Mouse (Mus musculus): ENCODE measurements around the gene Sgcd. TPM values are rescaled to one million over a fixed set of nuclear protein-coding genes. Genes with fewer than 3 reads are reported as not detected.

Gene Sgcd
- polyA plus RNA-seq, 1 experiment from 2014 or later = 3.1 TPM

GRCm38 (mm10) chr11:47952366-47952765 is 36.4 kb downstream of the Sgcd start:
- H3K27me3 ChIP-seq (ENCODE audit: control insufficient read depth, insufficient read depth, low read length) = no peaks in the 10 kb centered on the region
- 81% methylated on average over 4 of the region's 4 CpGs for WGBS

DNA sequence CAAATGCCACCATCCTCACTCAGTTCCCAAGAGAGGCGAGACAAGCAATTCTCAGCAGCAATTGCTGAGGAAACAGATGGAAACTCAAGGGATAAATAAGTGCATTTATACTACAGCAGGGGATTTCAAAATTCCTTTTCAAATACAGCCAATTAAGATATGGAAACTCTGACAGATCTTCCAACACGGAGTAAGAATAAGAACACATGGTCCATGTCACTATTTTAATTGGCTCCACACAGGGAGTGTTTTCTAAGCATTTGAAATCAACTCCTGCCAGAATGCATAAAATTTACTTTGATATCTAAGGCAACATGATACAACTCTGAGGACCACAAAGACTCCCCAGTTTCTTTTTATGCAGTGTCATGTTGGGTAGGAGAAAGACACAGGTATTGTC is 49.0 kb downstream of the Sgcd start:
- H3K4me3 ChIP-seq (ENCODE audit: low read length) = no peak overlapping the region
- no peaks in the 10 kb centered on the region for H3K36me3 ChIP-seq (ENCODE audit: control insufficient read depth, insufficient read depth, low read length)
- no peaks in the 10 kb centered on the region for H3K27me3 ChIP-seq (ENCODE audit: control insufficient read depth, insufficient read depth, low read length)
- 68% methylated on average over 2 of the region's 2 CpGs for WGBS
- ATAC-seq (ENCODE audit: low FRiP score, low TSS enrichment) = no peak
- H3K9ac ChIP-seq (ENCODE audit: low read depth, low read length) = no peak overlapping the region
- no peak overlapping the region for H3K27ac ChIP-seq (ENCODE audit: low read depth, low read length)
- H3K9me3 ChIP-seq (ENCODE audit: control insufficient read depth, low read length) = no peaks in the 10 kb centered on the region
- H3K4me2 ChIP-seq (replicated peaks; ENCODE audit: low read depth, low read length) = no peak overlapping the region
- no peaks in the 10 kb centered on the region for H3K4me1 ChIP-seq (ENCODE audit: control insufficient read depth, insufficient read depth, low read length)

More at GRCm38 (mm10) chr11:47952366-47952765, 36.4 kb downstream of the Sgcd start:
- Histone ChIP-seq H3K4me3 (ENCODE audit: low read length) (no peak overlapping the region), H3K9ac (ENCODE audit: low read depth, low read length) (no peak overlapping the region), H3K4me2 (replicated peaks; ENCODE audit: low read depth, low read length) (no peak overlapping the region), H3K9me3 (ENCODE audit: control insufficient read depth, low read length) (no peaks in the 10 kb centered on the region), H3K4me1 (ENCODE audit: control insufficient read depth, insufficient read depth, low read length) (no peaks in the 10 kb centered on the region), H3K27ac (ENCODE audit: low read depth, low read length) (no peak overlapping the region), H3K36me3 (ENCODE audit: control insufficient read depth, insufficient read depth, low read length) (no peaks in the 10 kb centered on the region)
- no peak for ATAC-seq (ENCODE audit: low FRiP score, low TSS enrichment)

DNA sequence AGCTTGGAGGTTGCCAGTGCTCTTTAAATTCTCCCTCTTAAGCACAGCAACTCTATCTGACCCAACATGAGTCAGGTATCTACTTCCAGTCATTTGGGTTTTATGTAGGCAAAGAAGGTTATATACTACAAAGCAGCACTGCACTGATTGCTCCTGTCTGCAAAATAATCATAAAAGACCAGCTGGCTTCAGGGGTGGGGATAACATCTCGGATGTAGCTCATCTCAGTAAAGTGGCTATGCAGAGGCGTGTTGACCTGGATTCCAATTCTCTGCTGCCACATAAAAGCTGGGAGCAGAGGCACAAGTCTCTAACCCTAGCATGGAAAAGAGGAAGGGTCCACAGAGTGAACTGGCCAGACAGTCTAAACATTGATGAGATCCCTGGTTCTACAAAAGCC is 71.2 kb downstream of the Sgcd start:
- 72% methylated on average over 2 of the region's 2 CpGs for WGBS
- Histone ChIP-seq H3K36me3 (ENCODE audit: control insufficient read depth, insufficient read depth, low read length) (no peaks in the 10 kb centered on the region), H3K27me3 (ENCODE audit: control insufficient read depth, insufficient read depth, low read length) (no peaks in the 10 kb centered on the region), H3K27ac (ENCODE audit: low read depth, low read length) (no peak overlapping the region), H3K9ac (ENCODE audit: low read depth, low read length) (no peak overlapping the region), H3K4me2 (replicated peaks; ENCODE audit: low read depth, low read length) (no peak overlapping the region), H3K4me1 (ENCODE audit: control insufficient read depth, insufficient read depth, low read length) (no peaks in the 10 kb centered on the region), H3K9me3 (ENCODE audit: control insufficient read depth, low read length) (no peaks in the 10 kb centered on the region), H3K4me3 (ENCODE audit: low read length) (no peak overlapping the region)
- no peak for ATAC-seq (ENCODE audit: low FRiP score, low TSS enrichment)

DNA sequence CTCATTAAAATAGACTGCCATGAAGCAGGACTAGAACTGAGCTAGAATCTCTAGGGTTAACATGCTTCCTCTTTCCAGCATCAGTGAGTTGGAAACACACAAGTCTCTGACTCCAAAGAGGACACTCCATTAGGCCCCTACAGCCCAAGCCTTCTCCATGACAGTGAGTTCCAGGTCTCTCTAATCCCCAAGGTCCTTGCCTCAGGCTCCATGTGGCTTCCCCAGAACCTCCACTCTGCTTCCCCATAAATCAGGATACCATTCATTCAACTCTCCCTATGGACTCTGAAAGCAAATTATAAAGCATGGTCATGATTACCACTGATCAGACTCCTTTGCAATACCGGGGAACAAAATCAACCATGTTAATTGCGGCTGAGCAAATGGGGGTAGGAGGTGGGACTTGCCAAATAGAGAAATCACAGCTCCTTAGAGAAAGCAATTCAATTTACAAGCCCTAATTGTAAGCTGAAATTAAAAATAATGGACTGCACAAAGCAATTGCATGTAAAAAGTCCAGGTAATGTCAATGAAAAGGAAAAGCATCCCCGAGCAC is 97.1 kb downstream of the Sgcd start:
- no peak overlapping the region for H3K4me3 ChIP-seq (ENCODE audit: low read length)
- H3K4me2 ChIP-seq (replicated peaks; ENCODE audit: low read depth, low read length) = no peak overlapping the region
- H3K27ac ChIP-seq (ENCODE audit: low read depth, low read length) = no peak overlapping the region
- no peaks in the 10 kb centered on the region for H3K27me3 ChIP-seq (ENCODE audit: control insufficient read depth, insufficient read depth, low read length)
- 93% methylated on average over 3 of the region's 3 CpGs for WGBS
- H3K36me3 ChIP-seq (ENCODE audit: control insufficient read depth, insufficient read depth, low read length) = no peaks in the 10 kb centered on the region
- no peaks in the 10 kb centered on the region for H3K4me1 ChIP-seq (ENCODE audit: control insufficient read depth, insufficient read depth, low read length)
- ATAC-seq (ENCODE audit: low FRiP score, low TSS enrichment) = no peak
- no peak overlapping the region for H3K9ac ChIP-seq (ENCODE audit: low read depth, low read length)
- no peaks in the 10 kb centered on the region for H3K9me3 ChIP-seq (ENCODE audit: control insufficient read depth, low read length)

DNA sequence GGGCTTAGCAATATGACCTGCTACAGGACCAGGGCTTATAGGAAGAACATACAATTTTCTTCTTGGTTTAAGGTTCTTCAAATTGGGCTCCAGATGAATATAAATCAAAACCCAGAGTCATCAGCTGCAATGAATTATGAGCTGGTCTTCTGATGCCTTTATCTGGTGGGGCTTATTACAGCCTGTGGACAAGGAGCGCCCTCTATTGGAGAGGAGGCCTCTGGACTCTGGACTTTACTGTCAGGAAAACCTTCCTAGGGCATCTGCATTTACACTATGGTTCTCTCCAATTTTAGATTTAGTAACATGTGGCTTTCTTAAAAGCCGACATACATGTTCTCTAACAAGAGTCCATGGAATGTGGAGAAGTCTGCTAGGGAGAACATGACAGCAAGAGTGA is 98.5 kb downstream of the Sgcd start:
- H3K27me3 ChIP-seq (ENCODE audit: control insufficient read depth, insufficient read depth, low read length) = no peaks in the 10 kb centered on the region
- H3K4me1 ChIP-seq (ENCODE audit: control insufficient read depth, insufficient read depth, low read length) = no peaks in the 10 kb centered on the region
- no peak overlapping the region for H3K4me2 ChIP-seq (replicated peaks; ENCODE audit: low read depth, low read length)
- 56% methylated on average over 2 of the region's 2 CpGs for WGBS
- no peak overlapping the region for H3K27ac ChIP-seq (ENCODE audit: low read depth, low read length)
- H3K4me3 ChIP-seq (ENCODE audit: low read length) = no peak overlapping the region
- H3K9me3 ChIP-seq (ENCODE audit: control insufficient read depth, low read length) = no peaks in the 10 kb centered on the region
- H3K36me3 ChIP-seq (ENCODE audit: control insufficient read depth, insufficient read depth, low read length) = no peaks in the 10 kb centered on the region
- H3K9ac ChIP-seq (ENCODE audit: low read depth, low read length) = no peak overlapping the region
- ATAC-seq (ENCODE audit: low FRiP score, low TSS enrichment) = no peak

DNA sequence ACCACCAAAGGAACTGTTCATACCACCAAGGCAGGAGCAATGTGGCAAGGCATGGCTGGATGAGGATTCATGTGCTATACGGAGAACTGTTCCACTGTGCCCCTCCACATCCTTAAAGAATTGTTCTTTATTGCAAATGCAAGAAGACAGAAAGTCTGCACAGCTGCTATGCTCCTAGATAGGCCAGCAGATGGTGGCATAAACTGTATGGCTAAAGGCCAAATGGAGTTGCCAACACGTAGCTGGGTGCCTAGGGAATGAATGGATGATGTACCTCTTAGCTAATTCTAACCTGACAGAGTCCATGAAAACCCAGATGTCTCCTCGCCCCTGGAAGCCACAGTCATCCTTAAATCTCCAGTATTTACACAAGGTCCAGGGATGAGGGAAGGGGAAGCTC is 103.5 kb downstream of the Sgcd start:
- Histone ChIP-seq H3K4me2 (replicated peaks; ENCODE audit: low read depth, low read length) (no peak overlapping the region), H3K4me1 (ENCODE audit: control insufficient read depth, insufficient read depth, low read length) (no peaks in the 10 kb centered on the region), H3K27ac (ENCODE audit: low read depth, low read length) (no peak overlapping the region), H3K9ac (ENCODE audit: low read depth, low read length) (no peak overlapping the region), H3K36me3 (ENCODE audit: control insufficient read depth, insufficient read depth, low read length) (no peaks in the 10 kb centered on the region), H3K9me3 (ENCODE audit: control insufficient read depth, low read length) (no peaks in the 10 kb centered on the region), H3K4me3 (ENCODE audit: low read length) (no peak overlapping the region), H3K27me3 (ENCODE audit: control insufficient read depth, insufficient read depth, low read length) (no peaks in the 10 kb centered on the region)
- ATAC-seq (ENCODE audit: low FRiP score, low TSS enrichment) = no peak
- WGBS = 64% methylated on average over 3 of the region's 3 CpGs

DNA sequence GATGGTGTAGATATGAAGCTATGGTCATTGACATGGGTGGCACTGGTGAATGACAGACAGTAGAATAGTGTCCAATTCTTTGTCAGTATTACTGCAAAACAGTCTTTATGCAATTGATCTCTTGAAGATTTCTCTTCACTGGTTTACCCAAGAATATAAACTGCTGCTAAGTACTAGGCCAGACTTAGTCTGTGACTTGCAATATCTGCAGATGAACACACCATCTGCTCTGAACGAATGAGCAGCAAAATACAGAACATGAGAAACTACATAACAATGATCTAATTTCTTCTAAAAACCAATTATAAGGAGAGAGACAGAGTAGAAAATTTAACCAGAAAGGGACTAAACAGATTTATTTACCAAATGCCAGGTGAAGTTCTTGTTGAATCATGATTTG is 105.2 kb downstream of the Sgcd start:
- H3K9ac ChIP-seq (ENCODE audit: low read depth, low read length) = no peak overlapping the region
- no peaks in the 10 kb centered on the region for H3K4me1 ChIP-seq (ENCODE audit: control insufficient read depth, insufficient read depth, low read length)
- H3K27me3 ChIP-seq (ENCODE audit: control insufficient read depth, insufficient read depth, low read length) = no peaks in the 10 kb centered on the region
- no peak for ATAC-seq (ENCODE audit: low FRiP score, low TSS enrichment)
- H3K27ac ChIP-seq (ENCODE audit: low read depth, low read length) = no peak overlapping the region
- no peaks in the 10 kb centered on the region for H3K36me3 ChIP-seq (ENCODE audit: control insufficient read depth, insufficient read depth, low read length)
- H3K9me3 ChIP-seq (ENCODE audit: control insufficient read depth, low read length) = no peaks in the 10 kb centered on the region
- 88% methylated on average over 1 of the region's 1 CpGs for WGBS
- no peak overlapping the region for H3K4me2 ChIP-seq (replicated peaks; ENCODE audit: low read depth, low read length)
- H3K4me3 ChIP-seq (ENCODE audit: low read length) = no peak overlapping the region

DNA sequence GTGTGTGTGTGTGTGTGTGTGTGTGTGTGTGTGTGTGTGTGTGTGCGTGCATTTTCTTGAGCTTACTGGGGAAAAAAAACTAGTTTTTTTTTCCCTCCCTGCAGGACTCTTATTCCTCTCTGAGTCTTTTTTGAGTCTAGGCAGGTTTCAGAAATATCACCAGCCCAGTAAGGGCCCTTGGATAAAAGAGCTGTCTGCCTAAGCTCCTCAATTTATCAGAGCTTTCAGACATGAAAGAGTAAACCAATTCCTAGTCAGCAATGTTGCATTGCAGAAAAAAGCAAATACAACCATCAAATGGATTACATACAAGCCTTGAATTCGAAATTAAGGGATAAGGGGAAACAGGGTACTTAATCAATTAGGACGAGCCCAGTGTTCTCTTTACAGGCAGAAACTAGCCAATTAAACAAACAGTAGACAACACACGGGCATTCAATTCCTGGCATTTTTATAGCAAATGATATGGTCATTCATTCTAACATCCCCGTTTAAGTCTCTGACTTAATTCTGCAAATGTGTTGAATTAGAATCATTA is 112.1 kb downstream of the Sgcd start:
- no peak overlapping the region for H3K4me2 ChIP-seq (replicated peaks; ENCODE audit: low read depth, low read length)
- no peak overlapping the region for H3K4me3 ChIP-seq (ENCODE audit: low read length)
- no peaks in the 10 kb centered on the region for H3K36me3 ChIP-seq (ENCODE audit: control insufficient read depth, insufficient read depth, low read length)
- H3K27me3 ChIP-seq (ENCODE audit: control insufficient read depth, insufficient read depth, low read length) = no peaks in the 10 kb centered on the region
- H3K4me1 ChIP-seq (ENCODE audit: control insufficient read depth, insufficient read depth, low read length) = no peaks in the 10 kb centered on the region
- 60% methylated on average over 5 of the region's 5 CpGs for WGBS
- no peak overlapping the region for H3K27ac ChIP-seq (ENCODE audit: low read depth, low read length)
- H3K9ac ChIP-seq (ENCODE audit: low read depth, low read length) = no peak overlapping the region
- no peak for ATAC-seq (ENCODE audit: low FRiP score, low TSS enrichment)
- no peaks in the 10 kb centered on the region for H3K9me3 ChIP-seq (ENCODE audit: control insufficient read depth, low read length)

- no peak overlapping the region for H3K4me3 ChIP-seq (ENCODE audit: low read length)
- no peak for ATAC-seq (ENCODE audit: low FRiP score, low TSS enrichment)
- H3K27ac ChIP-seq (ENCODE audit: low read depth, low read length) = no peak overlapping the region
- no peaks in the 10 kb centered on the region for H3K36me3 ChIP-seq (ENCODE audit: control insufficient read depth, insufficient read depth, low read length)
- WGBS = 57% methylated on average over 3 of the region's 3 CpGs
- no peaks in the 10 kb centered on the region for H3K27me3 ChIP-seq (ENCODE audit: control insufficient read depth, insufficient read depth, low read length)
- no peak overlapping the region for H3K4me2 ChIP-seq (replicated peaks; ENCODE audit: low read depth, low read length)
- H3K9ac ChIP-seq (ENCODE audit: low read depth, low read length) = no peak overlapping the region
- no peaks in the 10 kb centered on the region for H3K4me1 ChIP-seq (ENCODE audit: control insufficient read depth, insufficient read depth, low read length)
- H3K9me3 ChIP-seq (ENCODE audit: control insufficient read depth, low read length) = no peaks in the 10 kb centered on the region
These were observed 142.9 kb downstream of the Sgcd start for GRCm38 (mm10) chr11:47845894-47846293.

Data from kidney, embryonic 14.5 days (tissue).